Mouse (Mus musculus) hindbrain, embryonic 16.5 days (tissue): Measurements from ENCODE around the gene Gm20390. TPM values are rescaled to one million over a fixed set of nuclear protein-coding genes. Genes with fewer than 3 reads are reported as not detected.

ENCODE experiments used
- ATAC-seq: fragments of 200-750 bp; cut with Nextera tagmentation; 2 replicates; pipeline ENCODE4 v1.8.0; 2017; ENCODE audit warnings: moderate TSS enrichment, moderate library complexity
- H3K27ac ChIP-seq: fragments of 300-500 bp; sonication (generic); 2 replicates; pipeline ENCODE4 v1.5.1; 2014; ENCODE audit warnings: low read depth, mild to moderate bottlenecking, control low read depth, low read length, moderate library complexity
- H3K27me3 ChIP-seq: fragments of 300-500 bp; sonication (generic); replicated peaks from 2 replicates; pipeline ENCODE4 v1.6.1; 2014; ENCODE audit warnings: low read length; ENCODE audit not compliant: control insufficient read depth, insufficient read depth
- H3K36me3 ChIP-seq: fragments of 300-500 bp; sonication (generic); 2 replicates; pipeline ENCODE4 v1.6.1; 2014; ENCODE audit warnings: mild to moderate bottlenecking, low read length, moderate library complexity, mixed read lengths; ENCODE audit not compliant: control insufficient read depth, insufficient read depth
- H3K4me1 ChIP-seq: fragments of 300-500 bp; sonication (generic); 2 replicates; pipeline ENCODE4 v1.6.1; 2014; ENCODE audit warnings: low read depth, low read length; ENCODE audit not compliant: control insufficient read depth, insufficient read depth
- H3K4me2 ChIP-seq: fragments of 300-500 bp; sonication (generic); 2 replicates; pipeline ENCODE4 v1.6.1; 2014; ENCODE audit warnings: mild to moderate bottlenecking, low read length, control low read depth, moderate library complexity
- H3K4me3 ChIP-seq: fragments of 300-500 bp; sonication (generic); 2 replicates; pipeline ENCODE4 v1.5.1; 2014; ENCODE audit warnings: mild to moderate bottlenecking, low read length, control low read depth, moderate library complexity
- H3K9ac ChIP-seq: fragments of 300-500 bp; sonication (generic); 2 replicates; pipeline ENCODE4 v1.6.1; 2014; ENCODE audit warnings: low read depth, mild to moderate bottlenecking, control low read depth, low read length, moderate library complexity
- H3K9me3 ChIP-seq: fragments of 300-500 bp; sonication (generic); 2 replicates; pipeline ENCODE4 v1.6.1; 2014; ENCODE audit warnings: mild to moderate bottlenecking, low read length, moderate library complexity; ENCODE audit not compliant: control insufficient read depth
- WGBS: fragments of 180-500 bp; shearing (Covaris S2); extraction: QIAGEN DNeasy Blood & Tissue Kit; methylation state at CpG from one replicate; pipeline ENCODE4 v1.1.7; 2014; 5-methylcytosine and 5-hydroxymethylcytosine counted together
- polyA plus RNA-seq: library from polyadenylated mRNA; unstranded; fragments of >200 nt; fragmentation: Nextera tagmentation; extraction: Ambion mirVana; gene quantifications from 2 replicates; pipeline ENCODE4 v1.2.1, GENCODE M21; 2015

The Gm20390 gene
- polyA plus RNA-seq, 1 experiment from 2014 or later = 367 TPM

GRCm38 (mm10) chr11:93911603-93912002, 56.5 kb downstream of the Gm20390 start:
- Histone ChIP-seq H3K9me3 (no peaks in the 10 kb centered on the region), H3K4me2 (no peak overlapping the region), H3K9ac (no peak overlapping the region), H3K27ac (no peak overlapping the region), H3K36me3 (peaks cover 38% of the 10 kb centered on the region), H3K27me3 (no peaks in the 10 kb centered on the region), H3K4me3 (no peak overlapping the region), H3K4me1 (no peaks in the 10 kb centered on the region)
- ATAC-seq = no peak
- WGBS = 89% methylated on average over 3 of the region's 3 CpGs

- H3K4me2 ChIP-seq = no peak overlapping the region
- ATAC-seq = no peak
- H3K9ac ChIP-seq = no peak overlapping the region
- H3K4me3 ChIP-seq = no peak overlapping the region
- H3K36me3 ChIP-seq = peaks cover 33% of the 10 kb centered on the region
- 94% methylated on average over 9 of the region's 9 CpGs for WGBS
- H3K9me3 ChIP-seq = no peaks in the 10 kb centered on the region
- H3K4me1 ChIP-seq = no peaks in the 10 kb centered on the region
- H3K27ac ChIP-seq = no peak overlapping the region
- H3K27me3 ChIP-seq = no peaks in the 10 kb centered on the region
Measured at GRCm38 (mm10) chr11:93908829-93909228, 59.3 kb downstream of the Gm20390 start.

GRCm38 (mm10) chr11:93907839-93908238, 60.3 kb downstream of the Gm20390 start:
- Histone ChIP-seq H3K27me3 (no peaks in the 10 kb centered on the region), H3K27ac (no peak overlapping the region), H3K4me1 (no peaks in the 10 kb centered on the region), H3K36me3 (peaks cover 30% of the 10 kb centered on the region), H3K9ac (no peak overlapping the region), H3K9me3 (no peaks in the 10 kb centered on the region), H3K4me3 (no peak overlapping the region), H3K4me2 (no peak overlapping the region)
- WGBS = 87% methylated on average over 3 of the region's 3 CpGs
- ATAC-seq = no peak

- Histone ChIP-seq H3K9ac (no peak overlapping the region), H3K36me3 (peaks cover 30% of the 10 kb centered on the region), H3K4me1 (no peaks in the 10 kb centered on the region), H3K9me3 (no peaks in the 10 kb centered on the region), H3K27ac (no peak overlapping the region), H3K27me3 (no peaks in the 10 kb centered on the region), H3K4me3 (no peak overlapping the region), H3K4me2 (no peak overlapping the region)
- no peak for ATAC-seq
- WGBS = 91% methylated on average over 4 of the region's 4 CpGs
Measured at GRCm38 (mm10) chr11:93906834-93907233, 61.3 kb downstream of the Gm20390 start.

Other genes starting within 250 kb of the Gm20390 start
- 25.5 and 26.0 TPM in 2 replicates for gene Utp18, start 82.5 kb downstream of the Gm20390 start, polyA plus RNA-seq
- gene Mbtd1, start 82.4 kb downstream of the Gm20390 start, polyA plus RNA-seq = 18.0 and 19.0 TPM in 2 replicates
- 98.6 and 130 TPM in 2 replicates for gene Nme2, start 12.0 kb downstream of the Gm20390 start, polyA plus RNA-seq
- 372 and 387 TPM in 2 replicates for gene Nme1, start 228 bp upstream of the Gm20390 start, polyA plus RNA-seq
- 68.9 and 71.8 TPM in 2 replicates for gene Spag9, start 27.8 kb upstream of the Gm20390 start, polyA plus RNA-seq
- 29.1 and 29.2 TPM in 2 replicates for gene Tob1, start 243.2 kb upstream of the Gm20390 start, polyA plus RNA-seq